Mouse (Mus musculus): ENCODE data around the gene Lix1.
"Not testable (repeated sequence)": the region's sequence is repeated elsewhere in the genome, so short reads cannot be mapped to it uniquely, and the experiment has no call there.

Lix1 gene

DNA sequence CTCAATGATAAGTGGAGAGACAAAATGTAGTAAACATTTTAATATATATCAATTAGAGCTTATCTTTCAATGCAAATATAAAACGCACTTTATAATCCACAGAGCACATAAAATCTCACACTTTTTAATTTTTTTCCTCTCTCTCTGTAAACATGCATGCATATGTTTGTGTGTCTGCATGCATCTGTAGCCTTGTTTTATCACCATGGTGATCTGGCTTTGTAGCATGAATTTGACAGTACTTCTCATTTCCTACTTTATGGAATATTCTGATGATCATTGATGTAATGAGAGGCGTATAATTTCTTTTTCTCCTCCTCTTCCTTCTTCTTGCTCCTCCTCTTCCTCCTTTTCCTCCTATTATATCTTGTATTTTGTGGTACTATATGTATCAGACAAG lies 9.7 kb downstream of the Lix1 start:
- no peak for DNase-seq (ENCODE audit: low spot score)

GRCm38 (mm10) chr17:17414206-17414605 lies 11.7 kb downstream of the Lix1 start:
- DNase-seq (ENCODE audit: low spot score) = no peak

GRCm38 (mm10) chr17:17424609-17425307 lies 22.3 kb downstream of the Lix1 start:
- DNase-seq (ENCODE audit: low spot score) = no peak

- DNase-seq (ENCODE audit: low spot score) = no peak
Observed at GRCm38 (mm10) chr17:17425308-17425813, 22.9 kb downstream of the Lix1 start.

DNA sequence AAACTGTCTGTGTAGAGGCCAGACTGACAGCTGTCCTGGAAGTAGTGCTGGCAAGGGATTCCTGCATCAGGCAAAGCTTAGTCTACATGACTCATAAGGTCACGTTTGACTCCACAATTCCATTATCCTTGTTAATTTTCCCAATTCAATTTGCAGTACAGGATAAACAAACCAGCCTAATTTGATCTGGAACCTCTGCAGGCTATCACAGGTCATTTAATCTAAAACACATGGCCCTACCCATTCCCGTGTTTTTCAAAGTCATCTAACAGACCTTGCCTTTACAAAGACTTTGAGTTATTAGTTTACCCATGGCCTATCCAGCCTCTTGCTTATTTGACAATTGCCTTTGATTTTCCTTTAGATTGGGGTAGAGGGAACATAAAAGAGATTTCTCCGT lies 23.4 kb downstream of the Lix1 start:
- peak; percentile 47 for DNase-seq (ENCODE audit: low spot score)

DNA sequence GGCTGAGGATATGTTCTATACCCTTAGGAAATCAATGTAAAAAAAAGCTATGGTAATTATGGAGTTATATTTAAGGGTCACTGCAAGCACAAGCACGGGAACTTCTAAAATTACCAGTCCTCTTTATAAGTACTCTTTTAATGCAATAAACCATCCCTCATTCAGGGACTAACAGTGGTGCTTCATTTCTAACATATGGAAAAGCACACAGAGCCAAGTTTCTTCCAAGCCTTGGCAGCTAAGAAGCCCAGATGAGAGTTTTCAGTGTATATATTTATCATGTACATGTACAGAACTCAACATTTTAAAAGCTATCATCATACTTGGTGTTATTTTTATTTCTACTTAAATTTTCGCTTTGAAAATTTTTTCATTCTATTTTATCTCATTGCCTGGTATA lies 26.4 kb downstream of the Lix1 start:
- DNase-seq (ENCODE audit: low spot score) = no peak

DNA sequence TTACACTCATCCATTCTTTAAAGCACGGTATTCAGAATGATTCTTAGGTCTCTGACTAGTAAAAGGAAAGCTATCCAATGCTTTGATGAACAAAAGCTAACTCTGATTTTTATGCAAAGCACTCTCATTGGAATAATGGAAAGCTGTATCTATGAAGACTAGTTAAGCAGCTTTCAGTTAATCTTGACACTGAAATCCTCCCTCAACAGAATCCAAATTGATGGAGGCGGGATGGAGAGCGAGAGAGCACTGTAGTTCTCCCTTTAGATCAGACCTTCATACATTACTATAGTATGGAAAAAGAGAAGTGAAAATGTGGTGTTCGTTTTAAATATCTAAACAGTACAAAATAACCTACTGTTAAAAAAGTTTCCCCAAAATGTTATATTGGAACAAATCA lies 31.2 kb downstream of the Lix1 start:
- DNase-seq (ENCODE audit: low spot score) = no peak

- DNase-seq (ENCODE audit: low spot score) = peak; percentile 63
Observed at GRCm38 (mm10) chr17:17438576-17439191, 36.2 kb downstream of the Lix1 start.

DNA sequence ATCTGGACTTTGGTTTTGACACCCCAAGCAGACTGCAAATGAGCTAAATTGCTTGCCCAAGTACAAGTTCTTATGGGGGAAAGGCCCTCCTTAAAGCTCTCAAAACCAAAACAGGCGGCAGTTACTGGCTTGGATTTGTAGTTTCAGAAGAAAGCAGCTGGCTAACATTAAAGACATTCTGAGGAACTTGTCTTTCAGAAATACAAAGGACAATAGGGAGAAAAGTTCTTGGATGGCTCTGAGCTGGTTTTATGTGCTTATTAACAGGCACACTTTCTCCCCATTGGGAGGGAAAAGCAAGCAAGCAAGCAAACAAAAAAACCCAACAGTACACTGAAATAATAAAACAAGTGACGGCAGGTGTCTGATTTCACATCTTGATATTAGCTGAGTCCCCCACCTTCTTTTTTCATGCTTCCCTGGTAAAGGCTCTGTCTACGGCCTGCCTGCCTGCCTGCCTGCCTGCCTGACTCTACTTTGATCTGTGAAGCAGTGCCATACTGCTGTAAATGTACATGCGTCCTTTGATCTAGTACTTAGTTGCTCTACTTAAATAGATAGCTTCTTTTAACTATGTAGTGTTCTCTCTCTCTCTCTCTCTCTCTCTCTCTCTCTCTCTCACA lies 39.5 kb downstream of the Lix1 start:
- DNase-seq (ENCODE audit: low spot score) = peak; percentile 29

GRCm38 (mm10) chr17:17444297-17444886 lies 41.9 kb downstream of the Lix1 start:
- DNase-seq (ENCODE audit: low spot score) = no peak

DNA sequence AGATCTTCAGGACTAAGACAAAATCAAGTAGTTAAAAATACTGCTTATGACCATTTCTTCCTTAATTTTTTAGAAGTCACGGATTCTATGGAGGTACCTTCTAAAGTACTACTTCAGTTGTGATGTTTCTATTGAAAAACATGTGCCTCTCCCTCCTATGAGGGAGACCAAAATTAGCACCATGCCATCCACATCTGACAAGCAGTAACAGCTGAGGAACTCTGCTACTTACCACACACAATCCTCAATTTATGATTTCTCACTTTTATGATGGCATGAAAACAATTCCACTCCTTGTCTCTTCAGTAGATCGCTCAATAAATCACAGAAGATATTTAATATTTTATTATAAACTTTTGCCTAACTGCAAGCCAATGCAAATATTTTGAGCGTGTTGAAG lies 44.2 kb downstream of the Lix1 start:
- DNase-seq (ENCODE audit: low spot score) = no peak

DNA sequence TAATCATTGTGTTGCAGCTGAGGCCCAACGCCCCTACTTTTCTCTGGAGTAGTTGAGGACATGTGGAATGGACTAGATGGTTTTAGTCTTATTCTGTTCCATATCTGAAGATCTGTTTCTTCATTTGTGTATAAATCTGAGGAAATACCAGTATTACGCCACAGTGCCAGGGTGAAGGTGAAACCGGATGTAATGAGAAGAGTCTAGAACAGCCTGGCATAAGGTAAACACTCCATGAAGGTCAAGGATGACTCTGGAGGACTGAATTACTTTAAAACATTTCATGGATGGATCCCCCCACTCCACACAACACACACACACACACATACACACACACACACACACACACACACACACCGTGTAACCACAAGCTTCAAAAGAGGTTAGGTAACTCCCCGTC lies 45.3 kb downstream of the Lix1 start:
- no peak for DNase-seq (ENCODE audit: low spot score)

GRCm38 (mm10) chr17:17448737-17449440 lies 46.4 kb downstream of the Lix1 start:
- peak; percentile 75 for DNase-seq (ENCODE audit: low spot score)

DNA sequence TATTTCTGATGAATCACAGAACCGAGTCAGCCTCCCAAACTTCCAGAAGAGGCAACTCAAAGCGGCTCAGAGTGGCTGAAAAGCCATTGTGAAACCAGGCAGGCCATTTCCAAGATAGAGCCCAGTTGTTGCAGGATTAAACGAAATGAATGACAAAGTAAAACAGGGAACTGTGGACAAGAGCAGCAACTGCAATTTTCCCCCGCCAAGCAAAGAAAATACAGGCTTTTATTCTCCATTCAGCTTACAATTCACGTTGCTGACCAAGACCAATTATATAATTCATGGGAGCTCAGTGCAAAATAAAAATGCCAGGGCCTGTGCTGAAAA lies 46.9 kb downstream of the Lix1 start:
- peak; percentile 60 for DNase-seq (ENCODE audit: low spot score)

GRCm38 (mm10) chr17:17451102-17451501 lies 48.6 kb downstream of the Lix1 start:
- no peak for DNase-seq (ENCODE audit: low spot score)

DNA sequence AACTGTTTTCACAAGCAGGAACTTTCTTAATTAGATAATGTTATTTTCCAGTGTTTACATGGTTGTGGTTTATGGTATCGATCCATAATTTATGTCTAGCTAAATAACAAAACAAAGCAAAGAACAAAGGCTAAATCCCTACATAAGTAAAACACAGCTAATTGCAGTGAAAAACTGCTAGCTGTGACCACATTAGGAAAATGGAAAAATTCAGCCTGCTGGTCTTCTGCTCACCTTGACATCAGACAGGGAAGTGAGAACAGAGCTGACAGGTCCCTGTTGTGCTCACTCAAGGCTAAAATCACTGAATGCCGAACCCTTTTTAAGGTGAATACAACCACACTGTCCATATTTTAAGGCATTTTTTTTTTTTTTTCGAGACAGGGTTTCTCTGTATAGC lies 50.1 kb downstream of the Lix1 start:
- DNase-seq (ENCODE audit: low spot score) = no peak

DNA sequence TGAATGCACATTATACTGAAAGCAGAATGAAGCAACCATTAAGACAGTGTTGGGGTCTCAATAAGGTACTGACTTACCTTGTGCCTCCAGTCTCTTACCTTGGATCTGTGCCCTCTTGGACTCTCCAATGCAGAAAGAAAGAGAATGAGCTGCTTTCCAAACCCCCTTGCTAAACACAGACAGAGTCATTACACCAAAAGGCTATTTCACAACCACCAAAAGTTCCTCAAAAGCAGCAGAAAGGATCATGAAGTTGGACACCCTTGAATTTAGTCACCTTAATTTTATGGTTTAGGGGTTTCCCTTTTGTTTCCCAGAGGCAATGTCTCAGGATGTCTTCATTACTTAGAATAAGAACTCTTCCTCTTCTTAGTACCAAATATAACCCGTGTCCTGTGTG lies 52.1 kb downstream of the Lix1 start:
- no peak for DNase-seq (ENCODE audit: low spot score)

DNA sequence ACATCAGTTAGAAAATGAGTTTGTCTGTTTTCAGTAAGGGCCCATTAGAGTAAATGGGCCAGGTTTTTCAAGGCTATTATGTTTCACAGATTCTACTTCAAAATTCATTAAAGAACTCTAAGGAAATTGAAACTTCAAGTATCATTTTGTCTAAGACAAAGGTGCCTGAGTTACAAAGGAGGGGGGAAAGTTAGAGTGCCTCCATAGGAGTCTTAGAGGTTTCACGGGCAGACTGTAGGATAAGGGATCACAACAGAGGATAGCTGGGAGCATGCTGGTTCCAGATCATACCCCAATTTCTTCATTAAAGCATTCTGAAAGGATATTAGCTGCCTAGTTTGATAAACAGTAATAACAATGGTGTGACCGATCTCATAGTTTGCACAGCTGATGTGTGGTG lies 83.3 kb downstream of the Lix1 start:
- no peak for DNase-seq (ENCODE audit: low spot score)

DNA sequence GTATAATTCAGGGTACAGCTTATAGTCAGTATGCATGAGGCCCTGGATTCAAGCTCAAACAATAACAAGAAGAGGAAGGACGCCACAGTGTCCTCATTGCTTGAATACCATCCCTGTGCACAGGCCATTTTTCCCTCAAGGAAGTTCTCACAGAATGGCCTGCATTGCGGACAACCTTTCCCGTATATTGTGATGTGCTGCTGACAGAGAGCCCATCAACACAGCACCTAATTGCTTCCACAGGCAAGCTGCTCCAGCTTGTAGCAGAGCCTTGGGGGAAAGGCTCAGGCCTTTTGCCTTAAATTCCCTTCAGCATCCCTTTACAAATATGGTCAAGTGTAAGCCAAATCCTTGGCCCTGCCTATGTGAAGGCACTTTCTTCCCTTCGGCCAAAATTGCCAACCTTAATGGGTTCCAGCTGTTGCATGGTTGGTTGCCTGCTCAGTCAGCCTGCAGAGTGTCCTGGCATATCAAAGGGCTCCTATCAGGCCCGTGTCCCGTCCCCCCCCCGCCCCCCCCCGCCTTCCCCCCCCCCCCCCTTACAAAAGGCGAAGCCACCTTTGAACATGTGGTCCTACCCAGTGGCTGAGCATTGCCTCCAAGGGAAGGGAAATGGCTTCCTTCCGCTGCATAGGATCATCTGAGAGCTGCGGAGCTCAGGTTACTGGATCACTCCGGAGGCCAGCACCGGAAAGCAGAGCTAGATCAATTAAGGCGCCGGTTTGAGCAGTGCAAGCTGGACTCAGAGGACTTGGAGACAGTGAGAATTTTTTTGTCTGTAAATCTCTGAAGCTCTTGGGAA lies 88.5 kb downstream of the Lix1 start:
- peak; percentile 83 for DNase-seq (ENCODE audit: low spot score)

- no peak for DNase-seq (ENCODE audit: low spot score)
Observed at GRCm38 (mm10) chr17:17491622-17492001, 89.1 kb downstream of the Lix1 start.

DNA sequence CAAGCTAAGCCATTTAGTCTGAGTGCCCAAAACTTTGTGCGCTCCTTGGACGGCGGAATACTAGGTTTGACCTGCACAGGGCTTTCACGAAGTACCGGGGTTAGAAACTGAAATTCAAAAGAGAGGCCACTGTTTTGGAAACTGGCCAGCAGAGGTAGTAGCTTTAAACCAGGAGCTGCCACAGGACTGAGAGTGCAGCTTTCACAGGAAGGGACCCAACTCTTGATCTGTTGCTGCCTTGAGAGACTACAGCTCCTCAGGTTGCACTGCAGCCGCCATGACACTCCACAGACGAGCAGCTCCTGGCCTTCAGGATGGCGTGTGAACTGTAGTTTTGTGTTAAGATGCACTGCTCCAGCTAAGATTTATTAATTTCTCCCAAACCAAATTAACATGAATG lies 89.6 kb downstream of the Lix1 start:
- no peak for DNase-seq (ENCODE audit: low spot score)

DNA sequence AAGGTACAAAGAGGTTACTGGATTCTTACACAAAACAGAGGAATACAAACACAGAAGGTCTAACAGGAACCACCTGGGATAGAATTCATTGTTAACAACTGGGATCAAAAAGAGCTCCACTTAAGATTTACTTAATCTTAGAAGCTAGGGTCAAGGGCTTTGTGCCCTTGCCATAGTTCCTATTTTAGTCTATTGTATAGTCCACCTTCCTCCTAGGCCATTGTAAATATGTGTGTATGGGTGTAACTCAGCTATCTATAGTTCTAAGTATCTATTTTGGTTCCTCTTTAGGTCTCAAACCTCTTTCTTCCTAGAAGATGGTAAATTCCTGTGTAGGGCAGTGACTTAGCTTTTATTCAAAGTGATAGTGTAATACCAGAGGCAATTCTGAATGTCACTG lies 93.8 kb downstream of the Lix1 start:
- DNase-seq (ENCODE audit: low spot score) = not testable (repeated sequence)
